Mouse (Mus musculus): ENCODE measurements around the gene Zfp981.

GRCm38 (mm10) chr4:146457720-146458119, 44.1 kb upstream of the Zfp981 start:
- TF ChIP-seq CTCF (IDR thresholded peaks at IDR 0.05; ENCODE audit: low read depth, low read length) (no peak), POLR2A (IDR thresholded peaks at IDR 0.05; ENCODE audit: extremely low read depth, insufficient read depth, low read length) (no peak)
